Mouse (Mus musculus): ENCODE data around the gene Pigc. TPM values are rescaled to one million over a fixed set of nuclear protein-coding genes. Genes with fewer than 3 reads are reported as not detected.

The Pigc gene
- polyA plus RNA-seq, 1 experiment = 18.9 TPM

DNA sequence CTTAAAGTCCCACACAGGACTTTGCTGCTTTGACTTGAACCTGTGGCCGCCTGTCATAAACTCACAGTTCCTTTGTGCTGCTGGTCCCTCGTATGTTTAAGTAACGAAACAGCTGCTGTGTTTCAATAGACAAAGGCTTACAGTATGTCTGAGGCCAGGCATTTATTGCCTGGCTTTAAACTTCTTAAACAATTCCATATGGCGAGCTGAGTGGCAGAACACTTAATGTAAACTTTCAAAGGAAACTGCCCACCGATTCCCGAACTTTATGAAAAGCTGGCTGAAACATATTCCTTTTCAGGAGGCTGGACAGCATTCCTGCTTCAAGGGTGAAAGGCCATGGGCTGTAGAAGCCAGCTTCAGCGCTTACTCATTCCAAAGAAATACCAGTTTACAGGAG is 48.0 kb downstream of the Pigc start:
- Histone ChIP-seq H3K27me3 (ENCODE audit: control insufficient read depth, insufficient read depth, insufficient read length) (no peaks in the 10 kb centered on the region), H3ac (ENCODE audit: control insufficient read depth, insufficient read length) (no peak overlapping the region), H3K36me3 (ENCODE audit: control insufficient read depth, insufficient read depth) (no peaks in the 10 kb centered on the region), H3K79me2 (ENCODE audit: control insufficient read depth, insufficient read depth) (no peaks in the 10 kb centered on the region), H3K4me3 (no peak overlapping the region), H3K4me2 (ENCODE audit: low read depth) (peak overlapping the region; percentile 41)
- TF ChIP-seq POLR2A (IDR thresholded peaks at IDR 0.05; ENCODE audit: insufficient read length, low read depth) (no peak), MYOD1 (IDR thresholded peaks at IDR 0.05; ENCODE audit: control insufficient read depth in 1 of 3, insufficient read length in 2 of 3, low read depth in 2 of 3) (peak in 2 of 3 experiments; percentile 42 to 75), SRF (IDR thresholded peaks at IDR 0.05; ENCODE audit: control insufficient read depth, insufficient read length, low read depth) (no peak), E2F4 (IDR thresholded peaks at IDR 0.05; ENCODE audit: insufficient read depth) (no peak), TCF3 (IDR thresholded peaks at IDR 0.05; ENCODE audit: insufficient read length, low read depth) (no peak)

DNA sequence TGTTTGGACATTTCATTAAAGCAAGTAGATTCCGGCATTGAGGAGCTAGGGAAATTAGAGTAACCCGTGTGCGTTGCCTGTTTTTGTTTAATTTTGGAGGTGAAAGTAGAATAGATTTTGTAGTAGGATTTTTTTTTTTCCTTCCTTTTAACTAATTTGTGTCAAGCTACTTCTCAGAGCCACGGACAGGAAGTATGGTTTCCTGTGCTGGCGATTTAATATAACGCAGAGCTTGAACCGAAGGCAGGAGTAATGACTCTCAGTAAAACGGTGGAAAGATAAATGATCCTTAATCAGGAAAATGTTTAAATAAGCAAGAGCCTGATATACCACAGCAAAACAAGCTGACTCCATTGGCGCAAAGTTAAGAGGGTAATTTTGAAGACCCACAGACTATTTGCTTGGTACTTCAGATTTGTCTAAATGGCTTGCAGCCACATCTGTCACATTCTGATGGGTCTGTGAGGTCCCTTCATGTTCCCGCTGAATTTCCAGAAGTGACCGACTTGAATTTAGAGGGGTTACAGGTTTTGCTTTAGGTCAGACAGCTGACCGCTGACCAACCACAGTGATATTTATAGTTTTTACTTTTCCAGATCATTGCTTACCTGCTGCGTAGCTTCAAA is 49.1 kb downstream of the Pigc start:
- H3K36me3 ChIP-seq (ENCODE audit: control insufficient read depth, insufficient read depth) = no peaks in the 10 kb centered on the region
- H3K79me2 ChIP-seq (ENCODE audit: control insufficient read depth, insufficient read depth) = no peaks in the 10 kb centered on the region
- TF ChIP-seq USF1 (IDR thresholded peaks at IDR 0.05; ENCODE audit: low read depth) (no peak), POLR2A (IDR thresholded peaks at IDR 0.05; ENCODE audit: insufficient read length, low read depth) (no peak)
- H3K27me3 ChIP-seq (ENCODE audit: control insufficient read depth, insufficient read depth, insufficient read length) = no peaks in the 10 kb centered on the region
- H3K4me2 ChIP-seq (ENCODE audit: low read depth) = no peak overlapping the region
- H3K4me3 ChIP-seq = no peak overlapping the region
- H3ac ChIP-seq (ENCODE audit: control insufficient read depth, insufficient read length) = no peak overlapping the region

DNA sequence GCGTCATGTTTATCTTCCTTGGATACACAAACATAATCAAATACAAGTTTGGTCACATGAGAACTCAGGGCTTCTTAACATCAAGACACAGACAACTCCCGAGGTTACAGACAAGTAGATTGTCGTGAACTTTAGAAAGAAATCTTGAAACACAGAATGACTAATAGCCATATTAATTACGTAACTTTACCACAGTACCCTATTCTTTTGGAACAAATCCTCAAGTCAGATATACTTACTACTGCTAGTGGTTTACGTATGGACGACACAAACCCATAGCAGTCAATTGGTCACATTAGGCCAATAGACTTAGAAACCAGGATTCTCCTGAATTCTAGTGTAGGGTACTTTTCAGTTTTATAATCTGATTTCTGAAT is 49.6 kb downstream of the Pigc start:
- no peaks in the 10 kb centered on the region for H3K79me2 ChIP-seq (ENCODE audit: control insufficient read depth, insufficient read depth)
- TF ChIP-seq POLR2AphosphoS2 (IDR thresholded peaks at IDR 0.05; ENCODE audit: insufficient read length, low read depth) (no peak), REST (IDR thresholded peaks at IDR 0.05; ENCODE audit: insufficient read depth, insufficient read length) (no peak), MAX (IDR thresholded peaks at IDR 0.05; ENCODE audit: low read depth) (no peak), E2F4 (IDR thresholded peaks at IDR 0.05; ENCODE audit: insufficient read depth) (no peak), MYOD1 (IDR thresholded peaks at IDR 0.05; ENCODE audit: control insufficient read depth in 1 of 3, insufficient read length in 2 of 3, low read depth in 2 of 3) (no peak), TCF3 (IDR thresholded peaks at IDR 0.05; ENCODE audit: insufficient read length, low read depth) (no peak), USF1 (IDR thresholded peaks at IDR 0.05; ENCODE audit: low read depth) (no peak), MYOG (IDR thresholded peaks at IDR 0.05; ENCODE audit: control insufficient read depth in 1 of 3, insufficient read depth in 1 of 3, insufficient read length in 2 of 3, low read depth in 2 of 3) (no peak), CEBPB (IDR thresholded peaks at IDR 0.05; ENCODE audit: insufficient read depth, poor library complexity, severe bottlenecking) (no peak), TCF12 (IDR thresholded peaks at IDR 0.05; ENCODE audit: insufficient read depth, poor library complexity, severe bottlenecking) (no peak), POLR2A (IDR thresholded peaks at IDR 0.05; ENCODE audit: insufficient read length, low read depth) (no peak), SRF (IDR thresholded peaks at IDR 0.05; ENCODE audit: control insufficient read depth, insufficient read length, low read depth) (no peak)
- H3K36me3 ChIP-seq (ENCODE audit: control insufficient read depth, insufficient read depth) = no peaks in the 10 kb centered on the region
- H3K4me2 ChIP-seq (ENCODE audit: low read depth) = no peak overlapping the region
- H3K27me3 ChIP-seq (ENCODE audit: control insufficient read depth, insufficient read depth, insufficient read length) = no peaks in the 10 kb centered on the region
- H3ac ChIP-seq (ENCODE audit: control insufficient read depth, insufficient read length) = no peak overlapping the region
- no peak overlapping the region for H3K4me3 ChIP-seq

DNA sequence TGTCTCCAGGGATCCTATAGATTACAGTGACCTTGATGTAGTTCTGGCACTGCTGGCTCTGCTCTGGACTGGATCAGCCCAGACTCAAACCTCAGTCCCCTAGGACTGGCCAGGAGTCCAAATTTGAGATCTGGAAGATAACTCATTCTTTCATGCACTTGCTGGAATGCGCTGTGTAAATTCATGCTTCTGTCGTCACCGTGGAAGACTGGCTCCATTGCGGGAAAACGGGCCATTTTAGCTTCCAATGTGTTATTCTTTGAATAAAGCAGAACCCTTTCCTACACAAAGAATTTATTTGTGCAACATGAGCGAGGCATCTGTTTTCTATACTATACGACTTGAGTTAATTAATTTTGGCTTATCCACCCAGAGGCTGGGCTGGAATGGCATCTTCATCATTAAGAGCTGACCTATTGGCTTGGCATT is 51.3 kb downstream of the Pigc start:
- TF ChIP-seq REST (IDR thresholded peaks at IDR 0.05; ENCODE audit: insufficient read depth, insufficient read length) (no peak), TCF12 (IDR thresholded peaks at IDR 0.05; ENCODE audit: insufficient read depth, poor library complexity, severe bottlenecking) (no peak), TCF3 (IDR thresholded peaks at IDR 0.05; ENCODE audit: insufficient read length, low read depth) (no peak), POLR2A (IDR thresholded peaks at IDR 0.05; ENCODE audit: insufficient read length, low read depth) (no peak)
- H3K4me2 ChIP-seq (ENCODE audit: low read depth) = no peak overlapping the region

DNA sequence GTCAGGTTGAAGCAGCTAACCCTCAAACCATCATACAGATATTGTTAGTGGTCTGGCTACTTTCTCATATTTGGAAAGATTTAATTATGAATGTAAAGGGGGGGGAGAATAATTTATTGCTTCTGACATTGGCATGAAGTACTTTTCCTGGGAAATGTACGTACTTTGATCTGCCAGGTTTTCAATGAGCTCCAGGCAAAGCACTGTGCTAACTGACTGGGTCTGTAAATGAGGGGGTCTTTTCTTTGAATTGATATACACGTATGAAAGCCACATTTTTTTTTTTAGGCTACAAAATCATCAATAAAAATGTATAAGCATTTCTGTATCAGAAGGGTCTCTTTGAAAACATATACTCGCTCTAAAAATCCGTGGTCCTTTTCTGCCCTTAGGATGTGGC is 51.8 kb downstream of the Pigc start:
- no peaks in the 10 kb centered on the region for H3K79me2 ChIP-seq (ENCODE audit: control insufficient read depth, insufficient read depth)
- no peaks in the 10 kb centered on the region for H3K36me3 ChIP-seq (ENCODE audit: control insufficient read depth, insufficient read depth)
- H3ac ChIP-seq (ENCODE audit: control insufficient read depth, insufficient read length) = no peak overlapping the region
- no peak overlapping the region for H3K4me2 ChIP-seq (ENCODE audit: low read depth)
- no peaks in the 10 kb centered on the region for H3K27me3 ChIP-seq (ENCODE audit: control insufficient read depth, insufficient read depth, insufficient read length)
- TF ChIP-seq POLR2AphosphoS2 (IDR thresholded peaks at IDR 0.05; ENCODE audit: insufficient read length, low read depth) = no peak
- no peak for TF ChIP-seq USF1 (IDR thresholded peaks at IDR 0.05; ENCODE audit: low read depth)
- TF ChIP-seq MYOD1 (IDR thresholded peaks at IDR 0.05; ENCODE audit: control insufficient read depth in 1 of 3, insufficient read length in 2 of 3, low read depth in 2 of 3) = no peak
- no peak for TF ChIP-seq E2F4 (IDR thresholded peaks at IDR 0.05; ENCODE audit: insufficient read depth)
- no peak for TF ChIP-seq REST (IDR thresholded peaks at IDR 0.05; ENCODE audit: insufficient read depth, insufficient read length)
- no peak for TF ChIP-seq TCF3 (IDR thresholded peaks at IDR 0.05; ENCODE audit: insufficient read length, low read depth)
- no peak for TF ChIP-seq MAX (IDR thresholded peaks at IDR 0.05; ENCODE audit: low read depth)
- TF ChIP-seq TCF12 (IDR thresholded peaks at IDR 0.05; ENCODE audit: insufficient read depth, poor library complexity, severe bottlenecking) = no peak
- TF ChIP-seq MYOG (IDR thresholded peaks at IDR 0.05; ENCODE audit: control insufficient read depth in 1 of 3, insufficient read depth in 1 of 3, insufficient read length in 2 of 3, low read depth in 2 of 3) = no peak
- TF ChIP-seq SRF (IDR thresholded peaks at IDR 0.05; ENCODE audit: control insufficient read depth, insufficient read length, low read depth) = no peak
- no peak for TF ChIP-seq CEBPB (IDR thresholded peaks at IDR 0.05; ENCODE audit: insufficient read depth, poor library complexity, severe bottlenecking)
- TF ChIP-seq POLR2A (IDR thresholded peaks at IDR 0.05; ENCODE audit: insufficient read length, low read depth) = no peak
- no peak overlapping the region for H3K4me3 ChIP-seq

More for the DNA sequence above, 51.3 kb downstream of the Pigc start:
- no peak overlapping the region for H3K4me3 ChIP-seq
- no peaks in the 10 kb centered on the region for H3K79me2 ChIP-seq (ENCODE audit: control insufficient read depth, insufficient read depth)
- no peaks in the 10 kb centered on the region for H3K36me3 ChIP-seq (ENCODE audit: control insufficient read depth, insufficient read depth)
- no peak overlapping the region for H3ac ChIP-seq (ENCODE audit: control insufficient read depth, insufficient read length)
- H3K27me3 ChIP-seq (ENCODE audit: control insufficient read depth, insufficient read depth, insufficient read length) = no peaks in the 10 kb centered on the region

Other genes with a start within 250 kb of the Pigc start
- not detected for gene Fasl, start 180.7 kb upstream of the Pigc start, polyA plus RNA-seq (2012; fragmentation: generic; extraction: Trizol)
- gene Suco, start 92.5 kb upstream of the Pigc start, polyA plus RNA-seq (2012; fragmentation: generic; extraction: Trizol) = 3.9 TPM
- not detected for gene 4930558K02Rik, start 10.4 kb downstream of the Pigc start, polyA plus RNA-seq (2012; fragmentation: generic; extraction: Trizol)

Measured in myocyte (in vitro differentiated cells).